Mouse (Mus musculus) embryonic facial prominence, embryonic 12.5 days (tissue): ENCODE measurements around the gene Osbpl9. TPM values are rescaled to one million over a fixed set of nuclear protein-coding genes. Genes with fewer than 3 reads are reported as not detected.

ENCODE experiments used
- ATAC-seq: fragments of 200-750 bp; cut with Nextera tagmentation; 2 replicates; pipeline ENCODE4 v1.8.0; 2017; ENCODE audit not compliant: insufficient number of reproducible peaks, insufficient read depth, low FRiP score, low TSS enrichment
- H3K27ac ChIP-seq: fragments of 300-500 bp; sonication (generic); 2 replicates; pipeline ENCODE4 v1.5.1; 2016; ENCODE audit warnings: mild to moderate bottlenecking
- H3K27me3 ChIP-seq: fragments of 300-500 bp; sonication (generic); 2 replicates; pipeline ENCODE4 v1.6.1; 2016; ENCODE audit warnings: mild to moderate bottlenecking, moderate library complexity
- H3K36me3 ChIP-seq: fragments of 300-500 bp; sonication (generic); 2 replicates; pipeline ENCODE4 v1.6.1; 2016; ENCODE audit warnings: mild to moderate bottlenecking
- H3K4me1 ChIP-seq: fragments of 300-500 bp; sonication (generic); 2 replicates; pipeline ENCODE4 v1.6.1; 2016
- H3K4me2 ChIP-seq: fragments of 300-500 bp; sonication (generic); replicated peaks from 2 replicates; pipeline ENCODE4 v1.6.1; 2016; ENCODE audit warnings: mild to moderate bottlenecking, moderate library complexity
- H3K4me3 ChIP-seq: fragments of 300-500 bp; sonication (generic); 2 replicates; pipeline ENCODE4 v1.5.1; 2016; ENCODE audit warnings: mild to moderate bottlenecking
- H3K9ac ChIP-seq: fragments of 300-500 bp; sonication (generic); 2 replicates; pipeline ENCODE4 v1.6.1; 2016; ENCODE audit warnings: mild to moderate bottlenecking, moderate library complexity
- H3K9me3 ChIP-seq: fragments of 300-500 bp; sonication (generic); 2 replicates; pipeline ENCODE4 v1.6.1; 2016; ENCODE audit warnings: mild to moderate bottlenecking, moderate library complexity
- WGBS: fragments of 180-500 bp; shearing (Covaris S2); methylation state at CpG from one replicate; pipeline ENCODE4 v1.1.7; 2016; 5-methylcytosine and 5-hydroxymethylcytosine counted together
- polyA plus RNA-seq: library from polyadenylated mRNA; unstranded; fragments of >200 nt; fragmentation: Nextera tagmentation; extraction: Ambion mirVana; gene quantifications from 2 replicates; pipeline ENCODE4 v1.2.1, GENCODE M21; 2016

Osbpl9 gene
- polyA plus RNA-seq, 1 experiment from 2014 or later, result 76.1 TPM

- H3K4me1 ChIP-seq, result peaks cover 8% of the 10 kb centered on the region
- WGBS, result 83% methylated on average over 1 of the region's 1 CpGs
- ATAC-seq, result no peak
Observed at GRCm38 (mm10) chr4:109203931-109204330, 1.9 kb upstream of the Osbpl9 start.

GRCm38 (mm10) chr4:109199069-109199468, 3.0 kb downstream of the Osbpl9 start:
- 95% methylated on average over 4 of the region's 4 CpGs for WGBS
- no peak overlapping the region for H3K9ac ChIP-seq
- no peaks in the 10 kb centered on the region for H3K9me3 ChIP-seq
- ATAC-seq, result no peak
- no peak overlapping the region for H3K4me3 ChIP-seq
- H3K27me3 ChIP-seq, result no peaks in the 10 kb centered on the region
- 0 out of 2 replicates have a peak, but pooled peaks cover 5% of the 10 kb centered on the region for H3K36me3 ChIP-seq
- no peak overlapping the region for H3K4me2 ChIP-seq
- H3K4me1 ChIP-seq, result peaks cover 8% of the 10 kb centered on the region
- no peak overlapping the region for H3K27ac ChIP-seq

More at GRCm38 (mm10) chr4:109203931-109204330, 1.9 kb upstream of the Osbpl9 start:
- Histone ChIP-seq H3K4me2 (no peak overlapping the region), H3K27ac (no peak overlapping the region), H3K36me3 (no peaks in the 10 kb centered on the region), H3K9ac (no peak overlapping the region), H3K27me3 (no peaks in the 10 kb centered on the region), H3K9me3 (no peaks in the 10 kb centered on the region), H3K4me3 (no peak overlapping the region)

- Histone ChIP-seq H3K9me3 (no peaks in the 10 kb centered on the region), H3K27ac (no peak overlapping the region), H3K4me1 (peaks cover 5% of the 10 kb centered on the region), H3K9ac (no peak overlapping the region), H3K27me3 (no peaks in the 10 kb centered on the region), H3K4me3 (no peak overlapping the region), H3K36me3 (0 out of 2 replicates have a peak, but pooled peaks cover 5% of the 10 kb centered on the region), H3K4me2 (no peak overlapping the region)
- ATAC-seq, result no peak
- 85% methylated on average over 7 of the region's 7 CpGs for WGBS
Observed at GRCm38 (mm10) chr4:109195900-109196629, 6.0 kb downstream of the Osbpl9 start.

GRCm38 (mm10) chr4:109193886-109194285, 8.2 kb downstream of the Osbpl9 start:
- Histone ChIP-seq H3K36me3 (0 out of 2 replicates have a peak, but pooled peaks cover 5% of the 10 kb centered on the region), H3K4me3 (no peak overlapping the region), H3K9me3 (no peaks in the 10 kb centered on the region), H3K27me3 (no peaks in the 10 kb centered on the region), H3K9ac (no peak overlapping the region), H3K27ac (no peak overlapping the region), H3K4me1 (no peaks in the 10 kb centered on the region), H3K4me2 (no peak overlapping the region)
- ATAC-seq, result no peak
- WGBS, result 81% methylated on average over 5 of the region's 5 CpGs

- no peak overlapping the region for H3K4me3 ChIP-seq
- H3K36me3 ChIP-seq, result no peaks in the 10 kb centered on the region
- no peaks in the 10 kb centered on the region for H3K4me1 ChIP-seq
- WGBS, result 78% methylated on average over 10 of the region's 10 CpGs
- H3K27me3 ChIP-seq, result no peaks in the 10 kb centered on the region
- no peaks in the 10 kb centered on the region for H3K9me3 ChIP-seq
- no peak for ATAC-seq
- no peak overlapping the region for H3K4me2 ChIP-seq
- no peak overlapping the region for H3K9ac ChIP-seq
- H3K27ac ChIP-seq, result no peak overlapping the region
Observed at GRCm38 (mm10) chr4:109191598-109191997, 10.5 kb downstream of the Osbpl9 start.

- H3K27me3 ChIP-seq, result no peaks in the 10 kb centered on the region
- 82% methylated on average over 8 of the region's 8 CpGs for WGBS
- H3K4me2 ChIP-seq, result no peak overlapping the region
- H3K9ac ChIP-seq, result no peak overlapping the region
- H3K4me3 ChIP-seq, result no peak overlapping the region
- no peaks in the 10 kb centered on the region for H3K9me3 ChIP-seq
- no peaks in the 10 kb centered on the region for H3K4me1 ChIP-seq
- no peak overlapping the region for H3K27ac ChIP-seq
- no peaks in the 10 kb centered on the region for H3K36me3 ChIP-seq
- ATAC-seq, result no peak
Observed at GRCm38 (mm10) chr4:109185616-109186405, 16.3 kb downstream of the Osbpl9 start.

GRCm38 (mm10) chr4:109175677-109176076, 26.4 kb downstream of the Osbpl9 start:
- Histone ChIP-seq H3K36me3 (no peaks in the 10 kb centered on the region), H3K9me3 (no peaks in the 10 kb centered on the region), H3K9ac (no peak overlapping the region), H3K4me2 (no peak overlapping the region), H3K4me1 (peaks cover 14% of the 10 kb centered on the region), H3K27ac (no peak overlapping the region), H3K27me3 (no peaks in the 10 kb centered on the region), H3K4me3 (no peak overlapping the region)
- ATAC-seq, result no peak

- Histone ChIP-seq H3K9me3 (no peaks in the 10 kb centered on the region), H3K4me1 (peaks cover 14% of the 10 kb centered on the region), H3K27ac (peak overlapping the region; percentile 80)
Observed at GRCm38 (mm10) chr4:109173775-109174440, 28.2 kb downstream of the Osbpl9 start.

GRCm38 (mm10) chr4:109173369-109173768, 28.7 kb downstream of the Osbpl9 start:
- peaks cover 14% of the 10 kb centered on the region for H3K4me1 ChIP-seq
- H3K4me3 ChIP-seq, result no peak overlapping the region
- peak overlapping the region; percentile 80 for H3K27ac ChIP-seq
- no peaks in the 10 kb centered on the region for H3K36me3 ChIP-seq
- 42% methylated on average over 4 of the region's 4 CpGs for WGBS
- ATAC-seq, result no peak
- no peak overlapping the region for H3K9ac ChIP-seq
- H3K4me2 ChIP-seq, result no peak overlapping the region
- no peaks in the 10 kb centered on the region for H3K9me3 ChIP-seq
- H3K27me3 ChIP-seq, result no peaks in the 10 kb centered on the region

More at GRCm38 (mm10) chr4:109173775-109174440, 28.2 kb downstream of the Osbpl9 start:
- Histone ChIP-seq H3K4me2 (no peak overlapping the region), H3K27me3 (no peaks in the 10 kb centered on the region), H3K4me3 (no peak overlapping the region), H3K36me3 (no peaks in the 10 kb centered on the region), H3K9ac (no peak overlapping the region)
- WGBS, result 40% methylated on average over 7 of the region's 7 CpGs
- peak; percentile 41; the same call in 1 of the 2 replicates for ATAC-seq

GRCm38 (mm10) chr4:109165521-109166173, 36.4 kb downstream of the Osbpl9 start:
- H3K27me3 ChIP-seq, result no peaks in the 10 kb centered on the region
- 37% methylated on average over 12 of the region's 12 CpGs for WGBS
- no peak overlapping the region for H3K27ac ChIP-seq
- no peaks in the 10 kb centered on the region for H3K9me3 ChIP-seq
- H3K4me2 ChIP-seq, result no peak overlapping the region
- H3K9ac ChIP-seq, result no peak overlapping the region
- no peaks in the 10 kb centered on the region for H3K36me3 ChIP-seq
- H3K4me1 ChIP-seq, result no peaks in the 10 kb centered on the region
- H3K4me3 ChIP-seq, result no peak overlapping the region
- ATAC-seq, result no peak
